Mouse (Mus musculus) intestine, postnatal 0 days (tissue): Measurements from ENCODE around the gene Zfp507. TPM values are rescaled to one million over a fixed set of nuclear protein-coding genes. Genes with fewer than 3 reads are reported as not detected.

ENCODE experiments used
- ATAC-seq: fragments of 200-750 bp; cut with Nextera tagmentation; 2 replicates; pipeline ENCODE4 v1.8.0; 2017; ENCODE audit warnings: mild to moderate bottlenecking, moderate TSS enrichment, moderate library complexity
- H3K27ac ChIP-seq: fragments of 300-500 bp; sonication (generic); 2 replicates; pipeline ENCODE4 v1.5.1; 2014; ENCODE audit warnings: mild to moderate bottlenecking, low read depth, low read length, moderate library complexity
- H3K27me3 ChIP-seq: fragments of 300-500 bp; sonication (generic); replicated peaks from 2 replicates; pipeline ENCODE4 v1.6.1; 2014; ENCODE audit warnings: low read length, mixed read lengths; ENCODE audit not compliant: control insufficient read depth, insufficient read depth
- H3K36me3 ChIP-seq: fragments of 300-500 bp; sonication (generic); 2 replicates; pipeline ENCODE4 v1.6.1; 2014; ENCODE audit warnings: mild to moderate bottlenecking, moderate library complexity; ENCODE audit not compliant: control insufficient read depth, insufficient read depth
- H3K4me1 ChIP-seq: fragments of 300-500 bp; sonication (generic); replicated peaks from 2 replicates; pipeline ENCODE4 v1.6.1; 2014; ENCODE audit warnings: antibody characterized with exemption, low read length, mixed read lengths; ENCODE audit not compliant: control insufficient read depth, insufficient read depth
- H3K4me2 ChIP-seq: fragments of 300-500 bp; sonication (generic); replicated peaks from 2 replicates; pipeline ENCODE4 v1.6.1; 2014; ENCODE audit warnings: low read depth, mild to moderate bottlenecking, moderate library complexity
- H3K4me3 ChIP-seq: fragments of 300-500 bp; sonication (generic); 2 replicates; pipeline ENCODE4 v1.5.1; 2014; ENCODE audit warnings: low read depth, low read length
- H3K9ac ChIP-seq: fragments of 300-500 bp; sonication (generic); 2 replicates; pipeline ENCODE4 v1.6.1; 2014; ENCODE audit warnings: mild to moderate bottlenecking, low read depth, low read length
- H3K9me3 ChIP-seq: fragments of 300-500 bp; sonication (generic); 2 replicates; pipeline ENCODE4 v1.6.1; 2016; ENCODE audit warnings: mixed run types; ENCODE audit not compliant: control insufficient read depth
- CTCF ChIP-seq: sonication (generic); IDR thresholded peaks from 2 replicates; pipeline ENCODE4 v1.5.1; 2016; ENCODE audit warnings: low read depth, mild to moderate bottlenecking, control low read depth, antibody characterized with exemption, moderate library complexity
- WGBS: fragments of 180-500 bp; shearing (Covaris S2); extraction: QIAGEN DNeasy Blood & Tissue Kit; methylation state at CpG from one replicate; pipeline ENCODE4 v1.1.7; 2014; 5-methylcytosine and 5-hydroxymethylcytosine counted together
- polyA plus RNA-seq: library from polyadenylated mRNA; unstranded; fragments of >200 nt; fragmentation: Nextera tagmentation; extraction: Ambion mirVana; gene quantifications from 2 replicates; pipeline ENCODE4 v1.2.1, GENCODE M21; 2015

Gene Zfp507
- polyA plus RNA-seq, 1 experiment from 2014 or later, result 6.8 TPM

DNA sequence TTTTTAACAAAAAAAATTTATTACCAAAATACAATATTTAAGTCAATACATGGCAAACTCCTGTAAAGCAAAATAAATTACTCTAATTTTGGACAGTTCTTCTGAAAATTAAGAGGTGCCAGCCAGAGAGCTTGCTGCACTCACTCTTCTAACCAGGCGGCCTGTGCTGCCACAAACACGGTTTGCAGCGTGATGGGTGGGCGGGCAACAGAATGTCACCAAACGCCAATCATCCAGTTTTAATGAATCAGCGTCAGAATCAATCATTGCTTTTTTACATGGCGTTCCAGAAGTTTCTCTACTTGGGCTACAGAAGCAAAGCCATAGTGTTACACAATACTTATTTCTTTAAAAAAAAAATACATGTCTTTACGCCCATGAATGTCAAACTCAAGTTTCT, 30.5 kb downstream of the Zfp507 start:
- no peak for TF ChIP-seq CTCF
- Histone ChIP-seq H3K4me3 (no peak overlapping the region), H3K9ac (no peak overlapping the region), H3K4me2 (no peak overlapping the region), H3K4me1 (no peaks in the 10 kb centered on the region), H3K27ac (no peak overlapping the region), H3K27me3 (no peaks in the 10 kb centered on the region), H3K36me3 (peaks cover 48% of the 10 kb centered on the region), H3K9me3 (no peaks in the 10 kb centered on the region)
- no peak for ATAC-seq
- WGBS, result 90% methylated on average over 8 of the region's 8 CpGs

DNA sequence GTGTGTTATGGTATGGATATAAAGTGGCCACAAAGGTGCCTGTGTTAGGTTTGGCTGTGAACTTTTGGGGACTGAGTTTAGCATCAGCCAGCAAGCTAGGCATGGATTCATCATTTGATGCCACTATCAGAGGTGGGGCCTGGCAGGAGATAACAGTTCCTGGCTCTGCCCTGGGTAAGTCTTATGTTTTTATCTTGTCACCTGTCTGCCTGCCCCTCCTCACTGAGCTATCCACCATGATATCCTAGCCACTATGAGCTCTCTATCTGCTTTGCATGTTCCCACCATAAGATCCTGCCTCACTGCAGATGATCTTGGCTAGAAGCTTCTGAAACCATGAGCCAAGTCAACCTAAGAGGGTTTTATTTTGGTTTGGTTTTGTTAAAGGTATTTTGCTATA, 31.7 kb downstream of the Zfp507 start:
- no peak overlapping the region for H3K4me3 ChIP-seq
- no peak for TF ChIP-seq CTCF
- no peaks in the 10 kb centered on the region for H3K27me3 ChIP-seq
- H3K27ac ChIP-seq, result no peak overlapping the region
- H3K4me2 ChIP-seq, result no peak overlapping the region
- H3K9me3 ChIP-seq, result no peaks in the 10 kb centered on the region
- no peak for ATAC-seq
- no peak overlapping the region for H3K9ac ChIP-seq
- H3K36me3 ChIP-seq, result peaks cover 37% of the 10 kb centered on the region
- no peaks in the 10 kb centered on the region for H3K4me1 ChIP-seq

DNA sequence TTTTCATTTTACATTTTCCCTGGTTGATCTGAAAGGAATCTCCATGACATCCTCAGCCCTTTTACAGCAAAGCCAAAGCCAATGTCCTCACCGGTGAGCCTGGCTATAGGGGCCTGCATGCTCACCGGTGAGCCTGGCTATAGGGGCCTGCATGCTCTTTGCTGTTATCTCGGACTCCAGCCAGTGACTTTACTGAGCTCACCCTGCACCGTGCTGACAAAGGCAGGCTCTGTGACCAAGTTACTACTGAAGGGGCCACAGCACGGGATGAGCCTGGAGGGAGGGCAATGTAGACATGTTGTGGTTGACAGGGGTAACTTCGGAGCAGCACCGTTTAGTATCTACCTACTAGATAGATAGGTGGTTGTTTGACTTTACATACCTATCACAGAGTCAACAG, 32.7 kb downstream of the Zfp507 start:
- Histone ChIP-seq H3K4me3 (no peak overlapping the region), H3K27ac (no peak overlapping the region), H3K9me3 (no peaks in the 10 kb centered on the region), H3K4me2 (no peak overlapping the region), H3K27me3 (no peaks in the 10 kb centered on the region), H3K9ac (no peak overlapping the region), H3K4me1 (no peaks in the 10 kb centered on the region), H3K36me3 (peaks cover 29% of the 10 kb centered on the region)
- no peak for TF ChIP-seq CTCF
- 66% methylated on average over 7 of the region's 7 CpGs for whole genome bisulfite sequencing
- no peak for ATAC-seq

DNA sequence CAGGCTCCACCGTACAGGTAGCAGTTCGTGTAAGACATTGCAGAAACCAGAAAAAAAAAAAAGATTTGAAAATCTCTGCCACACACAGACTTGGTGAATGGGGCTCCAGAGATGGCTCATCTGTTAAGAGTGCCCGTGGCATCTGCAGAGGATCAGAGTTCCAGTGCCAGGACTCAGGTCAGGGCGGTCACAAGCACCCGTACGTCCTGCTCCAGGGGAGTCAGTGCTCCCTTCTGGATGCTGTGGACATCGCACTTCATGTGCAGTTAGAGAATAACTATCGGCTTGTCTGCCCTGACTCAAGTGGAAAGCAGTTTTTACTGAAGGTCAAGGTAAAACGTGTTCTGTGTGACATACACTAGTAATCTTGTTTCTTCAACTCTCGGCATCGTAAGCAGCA, 38.3 kb downstream of the Zfp507 start:
- no peaks in the 10 kb centered on the region for H3K27me3 ChIP-seq
- H3K4me2 ChIP-seq, result no peak overlapping the region
- WGBS, result 88% methylated on average over 11 of the region's 11 CpGs
- no peak overlapping the region for H3K4me3 ChIP-seq
- no peak overlapping the region for H3K9ac ChIP-seq
- no peaks in the 10 kb centered on the region for H3K9me3 ChIP-seq
- no peaks in the 10 kb centered on the region for H3K4me1 ChIP-seq
- TF ChIP-seq CTCF, result no peak
- no peak for ATAC-seq
- H3K36me3 ChIP-seq, result no peaks in the 10 kb centered on the region
- H3K27ac ChIP-seq, result no peak overlapping the region

DNA sequence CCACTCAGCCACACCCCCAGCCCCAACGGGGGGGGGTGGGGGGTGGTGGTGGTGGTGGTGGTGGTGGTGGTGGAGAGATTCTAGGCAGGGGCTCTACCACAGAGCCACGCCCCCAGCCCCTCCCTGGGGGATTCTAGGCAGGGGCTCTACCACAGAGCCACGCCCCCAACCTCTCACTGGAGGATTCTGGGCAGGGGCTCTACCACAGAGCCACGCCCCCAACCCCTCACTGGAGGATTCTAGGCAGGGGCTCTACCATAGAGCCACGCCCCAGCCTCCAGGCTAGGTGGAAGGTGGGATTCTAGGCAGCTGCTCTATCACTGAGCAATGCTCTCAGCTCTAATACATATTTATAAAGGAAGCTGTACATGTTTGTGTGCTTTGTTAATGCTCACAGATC, 41.0 kb downstream of the Zfp507 start:
- H3K36me3 ChIP-seq, result no peaks in the 10 kb centered on the region
- H3K4me1 ChIP-seq, result no peaks in the 10 kb centered on the region
- H3K27ac ChIP-seq, result no peak overlapping the region
- TF ChIP-seq CTCF, result no peak
- no peak for ATAC-seq
- no peak overlapping the region for H3K4me3 ChIP-seq
- WGBS, result 67% methylated on average over 5 of the region's 5 CpGs
- no peak overlapping the region for H3K4me2 ChIP-seq
- no peak overlapping the region for H3K9ac ChIP-seq
- no peaks in the 10 kb centered on the region for H3K27me3 ChIP-seq
- H3K9me3 ChIP-seq, result no peaks in the 10 kb centered on the region

DNA sequence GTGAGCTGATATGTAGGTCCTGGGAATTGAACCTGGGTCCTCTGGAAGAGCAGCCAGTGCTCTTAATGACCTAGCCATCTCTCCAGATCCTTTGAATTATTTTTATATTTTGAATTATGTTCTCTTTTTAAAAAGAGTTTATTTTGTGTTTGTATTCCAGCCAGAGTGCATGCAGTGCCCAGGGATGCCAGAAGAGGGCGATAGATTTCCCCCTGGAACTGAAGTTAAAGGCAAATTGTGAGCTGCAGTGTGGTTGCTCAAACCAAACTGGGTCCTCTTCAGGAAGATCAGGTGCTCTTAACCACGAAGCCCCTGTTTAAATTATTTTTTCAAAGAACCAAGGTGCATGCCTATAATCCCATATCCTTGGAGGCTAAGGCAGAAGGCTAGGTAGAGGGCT, 43.2 kb downstream of the Zfp507 start:
- TF ChIP-seq CTCF, result peak; percentile 66
- H3K36me3 ChIP-seq, result no peaks in the 10 kb centered on the region
- ATAC-seq, result no peak
- H3K4me1 ChIP-seq, result no peaks in the 10 kb centered on the region
- H3K4me3 ChIP-seq, result no peak overlapping the region
- no peak overlapping the region for H3K9ac ChIP-seq
- no peak overlapping the region for H3K27ac ChIP-seq
- H3K4me2 ChIP-seq, result no peak overlapping the region
- no peaks in the 10 kb centered on the region for H3K27me3 ChIP-seq
- 25% methylated on average over 2 of the region's 2 CpGs for WGBS
- no peaks in the 10 kb centered on the region for H3K9me3 ChIP-seq
